Mouse (Mus musculus) erythroblast, adult 5-6 weeks (primary cell): ENCODE results near the gene Cyth1. TPM values are rescaled to one million over a fixed set of nuclear protein-coding genes. Genes with fewer than 3 reads are reported as not detected.

Experiments used
- ATAC-seq: replicated peaks from 2 replicates; pipeline ENCODE4 v1.8.0; 2016; ENCODE audit warnings: moderate number of reproducible peaks, mild to moderate bottlenecking, moderate TSS enrichment, inconsistent platforms; ENCODE audit not compliant: poor library complexity, low FRiP score, severe bottlenecking
- total RNA-seq, 2 experiments: library from RNA; stranded (forward) in 1 of 2; stranded (reverse) in 1 of 2; fragments of 150-400 nt in 1 of 2; fragments of 200-764, 138-1000 nt in 1 of 2; gene quantifications; 2 replicates each; pipeline versions ENCODE4 v1.2.3 to v1.2.4; 2015 to 2017; ENCODE audit warnings: low replicate concordance in 2 of 2

Gene Cyth1
- total RNA-seq, 2 experiments from 2014 or later, result 6.0 to 14.4 TPM

GRCm38 (mm10) chr11:118256371-118256770 lies 8.0 kb upstream of the Cyth1 start:
- no peak for ATAC-seq

DNA sequence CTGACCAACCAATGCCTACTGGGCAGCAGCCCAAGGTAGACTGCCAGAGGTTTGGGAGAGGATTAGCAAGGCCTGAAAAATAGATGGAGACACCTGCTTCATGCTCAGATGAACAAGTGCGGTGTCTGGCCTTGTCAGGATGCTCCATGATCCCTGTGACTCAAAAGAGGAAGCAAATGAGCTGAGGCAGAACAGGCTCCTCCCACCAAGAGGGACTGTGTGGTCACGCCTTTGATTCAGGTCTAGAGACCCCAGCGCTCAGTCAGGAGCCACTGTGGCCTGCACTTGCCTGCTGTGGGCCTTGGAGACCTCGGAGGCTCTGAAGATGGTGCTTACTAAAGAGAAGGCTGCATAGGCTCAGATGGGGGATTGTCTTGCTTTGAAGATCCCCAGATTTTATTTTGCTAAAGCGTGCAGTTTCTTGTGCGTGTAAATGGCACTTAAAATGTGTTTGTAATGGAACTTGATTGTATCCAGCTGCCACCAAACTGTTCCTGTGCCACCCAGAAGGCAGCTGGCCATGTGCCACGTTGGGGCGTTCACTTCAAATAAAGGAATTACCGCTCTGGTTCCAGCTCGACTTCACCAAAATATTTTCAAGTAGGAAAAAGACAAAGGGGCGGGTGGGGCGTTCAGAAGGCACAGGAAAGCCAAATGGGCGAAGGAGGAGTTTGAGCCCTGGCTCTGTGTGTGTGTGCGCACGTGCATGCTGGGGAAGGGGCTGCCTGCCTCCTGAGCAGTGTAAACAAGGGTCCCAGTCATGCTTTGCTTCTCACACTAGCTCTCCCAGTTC lies 6.0 kb upstream of the Cyth1 start:
- no peak for ATAC-seq

DNA sequence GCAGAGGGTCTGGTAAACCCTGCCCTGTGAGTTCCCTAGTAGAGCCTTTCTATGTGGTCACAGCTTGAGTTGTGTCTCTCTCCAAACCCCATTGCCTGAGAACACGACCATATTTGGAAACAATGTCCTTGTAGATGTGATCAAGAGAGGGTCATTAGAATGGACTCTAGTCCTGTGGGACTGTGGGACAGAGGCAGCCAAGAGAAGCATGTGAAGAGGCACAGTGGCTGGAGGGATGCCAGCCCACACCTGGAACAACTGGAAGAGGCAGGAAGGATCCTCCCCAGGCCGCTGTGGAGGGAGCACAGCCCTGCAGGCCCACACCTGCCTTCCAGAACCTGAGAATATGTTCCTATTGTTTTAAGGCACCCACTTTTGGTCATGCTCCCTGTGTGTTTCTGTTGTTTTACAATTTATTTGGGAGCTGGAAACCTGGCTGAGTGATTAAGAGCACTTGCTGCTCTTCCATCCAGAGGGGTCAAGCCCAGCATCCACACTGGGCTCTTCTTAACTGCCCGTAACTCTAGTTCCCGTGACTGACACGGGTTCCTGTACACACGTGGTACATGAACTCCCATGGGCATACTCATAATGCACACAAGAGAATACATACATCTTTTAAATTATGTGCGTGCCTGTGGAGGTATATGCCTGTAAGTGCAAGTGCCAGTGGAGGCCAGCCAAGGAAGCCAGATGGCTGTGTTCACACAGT lies 5.2 kb upstream of the Cyth1 start:
- ATAC-seq, result no peak

DNA sequence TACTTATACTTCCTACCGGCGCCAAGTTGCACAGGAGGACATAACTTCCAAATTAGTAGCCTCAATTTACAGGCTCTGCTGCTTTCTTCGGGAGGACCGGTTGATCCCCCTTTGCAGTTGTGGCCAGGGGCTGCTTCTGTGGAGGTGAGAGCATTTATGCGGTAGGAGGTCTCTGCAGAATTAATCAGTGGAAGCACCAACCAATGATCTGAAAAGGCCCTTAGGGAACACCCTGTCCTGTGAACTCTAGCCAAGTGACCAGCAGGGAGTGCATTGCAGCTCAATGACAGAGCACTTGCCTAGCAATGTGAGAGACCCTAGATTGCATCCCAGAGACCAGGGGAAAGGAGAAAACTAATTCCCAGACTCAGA lies 606 bp upstream of the Cyth1 start:
- peak; percentile 6 for ATAC-seq

- 0 out of 2 replicates have a peak, but pooled peaks have one; percentile 8 for ATAC-seq
Observed at GRCm38 (mm10) chr11:118247359-118248095, 865 bp downstream of the Cyth1 start.

DNA sequence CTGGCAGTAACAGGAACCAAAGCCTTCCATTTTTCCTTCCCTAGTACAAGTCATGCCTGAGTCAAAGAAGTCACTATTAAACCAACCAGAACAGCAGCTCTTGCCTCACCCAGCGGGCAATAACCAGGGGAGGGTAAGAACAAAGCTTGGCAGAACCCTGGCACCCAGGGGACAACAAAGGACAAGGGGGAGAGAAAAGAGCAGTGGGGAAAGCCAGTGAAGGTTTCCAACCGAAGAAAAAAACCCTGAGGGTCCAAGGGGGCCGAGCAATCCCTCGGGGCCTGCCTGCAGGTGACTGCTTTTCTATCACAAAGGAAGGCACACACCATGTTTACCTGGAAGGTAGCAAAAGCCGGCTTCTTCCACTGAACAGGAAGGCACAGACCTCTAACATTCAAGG lies 1.7 kb downstream of the Cyth1 start:
- ATAC-seq, result no peak

DNA sequence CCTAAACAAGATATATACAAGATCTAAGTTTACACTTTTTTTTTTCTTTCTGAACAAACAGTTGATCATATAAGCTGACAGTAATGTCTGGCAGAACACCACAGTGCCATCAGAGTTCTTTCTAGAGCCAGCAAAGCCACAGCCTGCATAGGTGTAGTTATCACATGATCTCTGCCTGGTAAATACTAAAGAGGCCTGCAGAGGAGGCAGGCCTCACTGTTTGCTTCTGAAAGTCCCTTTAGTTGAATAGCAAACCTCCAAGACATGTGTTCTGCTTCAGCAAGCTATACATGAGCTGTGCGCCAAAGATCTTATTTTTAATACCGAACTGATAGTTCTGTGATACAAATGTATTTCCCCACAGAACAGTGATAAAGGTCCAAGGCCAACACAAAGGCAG lies 3.3 kb downstream of the Cyth1 start:
- no peak for ATAC-seq

GRCm38 (mm10) chr11:118243627-118244261 lies 4.6 kb downstream of the Cyth1 start:
- no peak for ATAC-seq

GRCm38 (mm10) chr11:118242506-118242905 lies 5.9 kb downstream of the Cyth1 start:
- no peak for ATAC-seq

DNA sequence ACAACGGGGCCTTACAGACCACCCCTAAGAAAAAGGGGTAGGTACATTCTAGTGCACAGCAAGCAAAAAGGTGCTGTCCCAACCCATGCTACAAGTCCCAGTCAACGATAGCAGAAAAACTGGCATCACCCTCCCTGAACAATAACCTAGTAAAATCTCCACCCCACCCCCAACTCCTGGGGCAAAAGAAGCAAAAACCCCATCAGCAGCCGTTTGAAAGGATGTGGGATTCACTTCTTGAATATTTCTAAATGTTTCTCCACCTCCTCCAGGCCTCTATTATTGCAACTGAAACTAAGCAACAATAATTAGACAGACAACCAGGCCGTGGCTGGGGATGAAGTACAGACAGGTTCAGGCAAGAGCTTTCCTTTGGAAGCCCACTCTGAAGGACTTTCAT lies 8.0 kb downstream of the Cyth1 start:
- ATAC-seq, result no peak

- no peak for ATAC-seq
Observed at GRCm38 (mm10) chr11:118239281-118240198, 8.9 kb downstream of the Cyth1 start.

DNA sequence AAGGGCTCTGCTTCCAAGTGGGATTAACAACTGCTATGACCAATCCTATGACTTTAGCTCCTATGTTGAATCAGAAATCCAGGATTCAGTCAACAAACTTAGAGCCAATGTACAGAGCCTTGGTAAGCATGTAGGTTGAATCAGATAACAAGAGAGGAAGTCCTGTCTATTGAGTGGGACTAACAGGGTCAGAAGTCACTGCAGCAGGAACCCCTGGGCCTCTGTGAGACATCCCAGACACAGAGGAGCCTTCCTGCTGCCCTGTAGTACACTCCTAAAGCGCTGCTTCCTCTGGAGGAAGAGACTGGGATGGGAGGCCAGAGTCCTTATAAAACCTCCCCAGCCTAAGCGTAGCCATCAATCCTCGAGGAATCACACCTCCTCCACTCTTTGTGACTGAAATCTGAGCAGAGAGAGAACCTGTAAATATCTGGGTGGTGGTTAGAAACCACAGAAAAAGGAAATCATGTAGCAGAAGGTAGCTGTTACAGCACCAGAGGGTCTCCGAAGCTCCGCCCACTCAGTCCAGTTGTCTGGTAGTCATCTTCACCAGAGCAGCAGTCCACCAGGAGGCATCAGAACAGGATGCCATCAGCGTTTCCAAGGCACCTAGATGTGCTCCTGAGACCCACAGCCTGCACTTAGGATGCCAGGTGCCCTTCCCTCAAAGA lies 11.7 kb downstream of the Cyth1 start:
- ATAC-seq, result no peak

GRCm38 (mm10) chr11:118234929-118235328 lies 13.5 kb downstream of the Cyth1 start:
- ATAC-seq, result no peak

DNA sequence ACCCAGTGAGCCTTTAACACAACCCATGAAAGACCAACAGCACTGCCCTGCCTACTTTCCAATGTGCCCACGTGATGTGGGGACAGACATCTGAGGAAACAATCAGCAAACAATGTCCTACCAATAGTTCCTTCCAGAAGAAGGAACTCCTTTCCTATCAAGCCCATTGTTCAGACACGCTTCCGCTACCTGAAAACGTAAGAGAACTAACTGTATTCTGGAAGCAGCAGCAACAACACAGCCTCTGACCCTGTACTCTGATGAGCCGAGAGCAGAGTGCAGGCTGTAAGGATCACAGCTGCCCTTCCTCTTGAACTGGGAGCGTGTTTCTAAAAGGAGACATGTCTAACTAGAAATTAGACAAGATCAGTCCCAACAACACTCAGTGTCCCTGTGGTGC lies 13.9 kb downstream of the Cyth1 start:
- no peak for ATAC-seq

DNA sequence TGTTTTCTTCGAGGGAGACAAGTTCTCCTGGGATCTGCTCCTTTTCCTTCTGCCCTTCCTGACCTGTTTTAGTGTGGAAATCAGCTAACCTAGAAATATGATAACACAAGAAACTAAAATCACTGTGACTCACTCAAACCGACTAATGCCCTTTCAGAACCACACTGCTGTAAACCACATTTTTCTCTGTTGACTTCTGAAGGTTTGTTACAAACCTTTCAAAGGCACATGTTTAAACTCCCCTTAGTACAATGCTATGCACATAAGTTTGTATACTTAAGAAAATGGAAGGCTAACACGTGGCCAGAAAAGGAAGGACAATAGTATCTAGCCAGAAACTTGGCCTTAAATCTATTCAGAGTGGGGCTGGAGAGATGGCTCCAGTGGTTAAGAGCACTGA lies 14.5 kb downstream of the Cyth1 start:
- ATAC-seq, result no peak

DNA sequence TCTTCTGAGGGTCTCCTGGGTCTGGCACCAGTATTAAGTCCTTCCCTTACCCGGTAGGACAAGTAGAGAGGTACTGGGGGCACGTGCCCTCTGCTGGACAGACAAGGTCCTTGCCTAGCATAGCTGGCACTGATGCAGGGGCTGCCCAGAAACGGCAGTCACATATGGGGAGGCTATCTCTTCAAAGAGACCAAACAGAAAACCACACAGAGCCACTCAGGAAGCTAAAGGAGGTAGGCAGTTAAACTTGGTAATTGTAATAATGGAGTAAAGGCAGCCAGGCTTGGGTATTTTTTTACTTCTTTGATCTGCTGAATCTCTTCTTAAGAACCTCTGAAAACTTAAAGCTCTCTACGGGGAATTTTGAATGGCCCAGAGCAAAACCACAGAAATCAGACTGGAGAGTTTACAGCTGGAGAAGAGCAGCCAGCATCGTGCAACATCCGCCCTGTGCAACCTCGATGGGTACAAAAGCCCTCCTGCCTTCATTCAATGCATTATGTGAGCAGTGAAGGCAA lies 16.0 kb downstream of the Cyth1 start:
- peak; percentile 67; the same call in 1 of the 2 replicates for ATAC-seq

DNA sequence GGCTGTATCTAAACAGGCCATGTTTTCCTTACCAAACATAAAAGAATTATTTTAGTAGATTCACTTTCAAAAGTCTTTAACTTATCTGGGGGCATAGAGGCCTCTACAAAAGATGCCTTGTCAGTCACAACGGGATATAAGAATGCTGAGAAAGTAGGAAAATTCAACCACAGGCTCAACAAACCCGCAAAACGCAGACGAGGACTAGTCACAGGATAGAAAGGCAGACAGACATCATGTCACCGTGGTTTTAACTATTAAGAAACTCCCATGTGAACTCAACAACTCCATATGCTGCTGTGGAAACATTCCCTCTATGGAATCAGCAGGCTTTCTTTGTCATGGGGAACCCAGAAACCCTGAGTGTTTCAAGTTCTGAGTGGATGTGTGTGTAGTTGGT lies 18.5 kb downstream of the Cyth1 start:
- ATAC-seq, result no peak

DNA sequence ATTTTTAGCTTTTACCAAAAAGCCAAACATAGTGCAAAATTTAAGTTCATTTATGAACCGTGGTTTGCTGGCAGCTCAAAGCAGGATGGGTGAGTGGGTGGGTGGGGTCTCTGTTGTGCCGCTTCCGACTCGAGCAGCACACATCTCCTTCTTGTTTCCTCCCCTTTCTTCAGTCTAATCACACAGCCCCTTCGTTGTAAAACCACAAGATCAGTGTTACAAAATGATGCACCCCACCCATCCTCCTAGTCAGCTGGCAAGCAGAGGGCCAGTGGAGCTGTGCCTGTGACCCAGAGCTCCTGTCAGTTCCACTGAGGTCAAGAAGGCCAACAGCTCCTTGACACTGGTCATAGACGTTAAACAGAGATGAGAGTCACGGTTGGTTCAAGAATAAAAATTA lies 20.7 kb downstream of the Cyth1 start:
- no peak for ATAC-seq
